Mouse (Mus musculus) bone marrow macrophage, adult 2 months (primary cell): ENCODE results near the gene Irf3.
A peak's percentile ranks its signal among the peaks of the same experiment; 100 is the strongest.

ENCODE experiments used
- CTCF ChIP-seq: IDR thresholded peaks from 2 replicates; pipeline ENCODE4 v1.5.1; 2012; ENCODE audit warnings: low read depth, mild to moderate bottlenecking, low read length, moderate library complexity
- POLR2A ChIP-seq: IDR thresholded peaks from 2 replicates; pipeline ENCODE4 v1.6.1; 2012; ENCODE audit warnings: mild to moderate bottlenecking, low read depth, low read length, borderline replicate concordance

DNA sequence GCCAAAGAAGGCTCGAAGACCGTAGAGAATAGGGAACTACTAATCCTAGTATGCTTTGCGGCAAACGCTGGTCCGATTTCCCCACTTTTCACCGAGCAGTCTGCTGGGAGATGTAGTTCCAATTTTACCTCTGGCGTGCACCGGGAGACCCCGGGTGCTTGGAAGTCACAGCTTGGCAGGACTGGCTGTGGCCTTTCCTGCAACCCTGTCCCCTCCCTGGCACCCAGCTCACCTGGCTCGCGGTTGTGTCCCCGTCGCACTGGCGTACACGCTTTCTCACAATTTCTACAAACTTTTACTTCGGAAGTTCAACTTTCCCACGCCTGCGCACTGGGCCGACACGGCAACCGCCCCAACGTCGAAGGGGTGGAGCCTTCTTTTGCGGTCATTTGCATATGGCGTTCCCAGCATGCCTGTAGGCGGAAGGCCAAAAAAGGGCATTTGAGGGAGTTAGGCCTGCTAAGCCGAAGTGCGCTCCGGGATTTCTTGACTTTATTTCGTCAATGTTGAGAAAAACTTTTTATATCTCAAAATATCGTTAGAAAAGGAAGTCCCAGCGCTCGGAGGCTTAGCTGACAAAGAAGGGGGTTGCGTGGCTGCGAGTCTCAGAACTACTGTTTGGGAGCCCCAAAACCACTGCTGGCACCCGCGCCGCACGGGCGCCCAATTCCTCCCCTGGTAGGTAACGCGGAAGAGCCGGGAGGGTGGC, at the start of gene Irf3:
- TF ChIP-seq CTCF (no peak), POLR2A (0 out of 2 replicates have a peak, but pooled peaks have one; percentile 3)
